Mouse (Mus musculus) ES-Bruce4 (cell line): ENCODE data around the gene Cped1.

Source experiments
- CTCF ChIP-seq: IDR thresholded peaks from one replicate; pipeline ENCODE4 v1.8.1; 2011; ENCODE audit warnings: low read depth, low read length
- EP300 ChIP-seq: IDR thresholded peaks from 2 replicates; pipeline ENCODE4 v1.6.1; 2011; ENCODE audit warnings: low read depth, low read length; ENCODE audit not compliant: insufficient read depth
- POLR2A ChIP-seq: IDR thresholded peaks from one replicate; pipeline ENCODE4 v1.8.1; 2011; ENCODE audit warnings: low read length; ENCODE audit not compliant: insufficient read depth

GRCm38 (mm10) chr6:22011546-22011945, 25.8 kb downstream of the Cped1 start:
- TF ChIP-seq POLR2A (no peak), CTCF (no peak), EP300 (no peak)
